Mouse (Mus musculus) stomach, postnatal 0 days (tissue): ENCODE results near the gene Mrln. TPM values are rescaled to one million over a fixed set of nuclear protein-coding genes. Genes with fewer than 3 reads are reported as not detected.

Experiments
- ATAC-seq: fragments of 200-750 bp; cut with Nextera tagmentation; 2 replicates; pipeline ENCODE4 v1.8.0; 2017; ENCODE audit not compliant: low FRiP score, low TSS enrichment
- DNase-seq: peaks from one replicate; pipeline ENCODE4 v3.0.0-alpha.2; 2016; ENCODE audit warnings: low spot score
- H3K27ac ChIP-seq: fragments of 300-500 bp; sonication (generic); replicated peaks from 2 replicates; pipeline ENCODE4 v1.5.1; 2014; ENCODE audit warnings: mild to moderate bottlenecking, control low read depth
- H3K27me3 ChIP-seq: fragments of 300-500 bp; sonication (generic); 2 replicates; pipeline ENCODE4 v1.6.1; 2014; ENCODE audit warnings: low read length; ENCODE audit not compliant: control insufficient read depth, insufficient read depth
- H3K36me3 ChIP-seq: fragments of 300-500 bp; sonication (generic); 2 replicates; pipeline ENCODE4 v1.6.1; 2014; ENCODE audit warnings: low read length, mixed read lengths; ENCODE audit not compliant: control insufficient read depth, insufficient read depth
- H3K4me1 ChIP-seq: fragments of 300-500 bp; sonication (generic); replicated peaks from 2 replicates; pipeline ENCODE4 v1.6.1; 2014; ENCODE audit warnings: antibody characterized with exemption; ENCODE audit not compliant: control insufficient read depth, insufficient read depth
- H3K4me2 ChIP-seq: fragments of 300-500 bp; sonication (generic); replicated peaks from 2 replicates; pipeline ENCODE4 v1.6.1; 2014; ENCODE audit warnings: low read depth, mild to moderate bottlenecking, control low read depth, moderate library complexity
- H3K4me3 ChIP-seq: fragments of 300-500 bp; sonication (generic); 2 replicates; pipeline ENCODE4 v1.5.1; 2014; ENCODE audit warnings: low read depth, low read length, control low read depth
- H3K9ac ChIP-seq: fragments of 300-500 bp; sonication (generic); 2 replicates; pipeline ENCODE4 v1.6.1; 2014; ENCODE audit warnings: mild to moderate bottlenecking, low read length, control low read depth, mixed read lengths
- H3K9me3 ChIP-seq: fragments of 300-500 bp; sonication (generic); 2 replicates; pipeline ENCODE4 v1.6.1; 2016; ENCODE audit warnings: low read length; ENCODE audit not compliant: control insufficient read depth
- CTCF ChIP-seq: IDR thresholded peaks from 2 replicates; pipeline ENCODE4 v1.5.1; 2016; ENCODE audit warnings: antibody characterized with exemption, low read depth, mild to moderate bottlenecking, moderate library complexity
- EP300 ChIP-seq: optimal IDR thresholded peaks from 2 replicates; pipeline ENCODE3; 2016; ENCODE audit warnings: antibody characterized with exemption
- WGBS: fragments of 180-500 bp; shearing (Covaris S2); extraction: QIAGEN DNeasy Blood & Tissue Kit; methylation state at CpG from one replicate; pipeline ENCODE4 v1.1.7; 2014; 5-methylcytosine and 5-hydroxymethylcytosine counted together
- polyA plus RNA-seq: library from polyadenylated mRNA; unstranded; fragments of >200 nt; fragmentation: Nextera tagmentation; extraction: Ambion mirVana; gene quantifications from 2 replicates; pipeline ENCODE4 v1.2.1, GENCODE M21; 2015

Gene Mrln
- polyA plus RNA-seq, 1 experiment from 2014 or later: 1.5 TPM

- Histone ChIP-seq H3K27me3 (no peaks in the 10 kb centered on the region), H3K9me3 (no peaks in the 10 kb centered on the region), H3K27ac (no peak overlapping the region), H3K36me3 (peaks cover 20% of the 10 kb centered on the region), H3K4me1 (no peaks in the 10 kb centered on the region; the same call in 1 of the 2 replicates), H3K4me2 (no peak overlapping the region), H3K9ac (no peak overlapping the region), H3K4me3 (no peak overlapping the region)
- DNase-seq: no peak
- peak; percentile 45 for ATAC-seq
- TF ChIP-seq CTCF (peak; percentile 78), EP300 (no peak)
- 67% methylated on average over 9 of the region's 9 CpGs for WGBS
Observed at GRCm38 (mm10) chr10:70186136-70186535, 18.3 kb upstream of the Mrln start.

- no peaks in the 10 kb centered on the region; the same call in 1 of the 2 replicates for H3K4me1 ChIP-seq
- no peak overlapping the region for H3K27ac ChIP-seq
- no peak overlapping the region for H3K9ac ChIP-seq
- H3K4me2 ChIP-seq: no peak overlapping the region
- no peak for TF ChIP-seq CTCF
- TF ChIP-seq EP300: no peak
- no peaks in the 10 kb centered on the region for H3K9me3 ChIP-seq
- H3K27me3 ChIP-seq: no peaks in the 10 kb centered on the region
- H3K4me3 ChIP-seq: no peak overlapping the region
- H3K36me3 ChIP-seq: peaks cover 22% of the 10 kb centered on the region
- DNase-seq: no peak
- WGBS: 93% methylated on average over 7 of the region's 7 CpGs
- ATAC-seq: no peak
Observed at GRCm38 (mm10) chr10:70186586-70186985, 17.9 kb upstream of the Mrln start.

- DNase-seq: no peak
- Histone ChIP-seq H3K4me2 (no peak overlapping the region), H3K27ac (no peak overlapping the region), H3K4me1 (no peaks in the 10 kb centered on the region), H3K4me3 (no peak overlapping the region), H3K27me3 (no peaks in the 10 kb centered on the region), H3K36me3 (peaks cover 25% of the 10 kb centered on the region), H3K9me3 (no peaks in the 10 kb centered on the region), H3K9ac (no peak overlapping the region)
- no peak for ATAC-seq
- WGBS: 82% methylated on average over 13 of the region's 13 CpGs
- TF ChIP-seq EP300 (no peak), CTCF (peak; percentile 46)
Observed at GRCm38 (mm10) chr10:70189864-70190263, 14.6 kb upstream of the Mrln start.

- H3K4me3 ChIP-seq: no peak overlapping the region
- no peaks in the 10 kb centered on the region for H3K9me3 ChIP-seq
- 62% methylated on average over 9 of the region's 9 CpGs for WGBS
- H3K27me3 ChIP-seq: no peaks in the 10 kb centered on the region
- H3K9ac ChIP-seq: no peak overlapping the region
- H3K27ac ChIP-seq: no peak overlapping the region
- H3K4me2 ChIP-seq: no peak overlapping the region
- peaks cover 11% of the 10 kb centered on the region for H3K36me3 ChIP-seq
- H3K4me1 ChIP-seq: no peaks in the 10 kb centered on the region
- TF ChIP-seq CTCF: no peak
- TF ChIP-seq EP300: no peak
- DNase-seq: no peak
- no peak for ATAC-seq
Observed at GRCm38 (mm10) chr10:70194283-70194682, 10.2 kb upstream of the Mrln start.

GRCm38 (mm10) chr10:70195279-70195678 lies 9.2 kb upstream of the Mrln start:
- Histone ChIP-seq H3K4me3 (no peak overlapping the region), H3K27me3 (no peaks in the 10 kb centered on the region), H3K9ac (no peak overlapping the region), H3K4me2 (no peak overlapping the region), H3K27ac (peak overlapping the region; percentile 65), H3K4me1 (no peaks in the 10 kb centered on the region), H3K9me3 (no peaks in the 10 kb centered on the region), H3K36me3 (0 out of 2 replicates have a peak, but pooled peaks cover 4% of the 10 kb centered on the region)
- ATAC-seq (peak; percentile 73), DNase-seq (peak; percentile 33)
- WGBS: 71% methylated on average over 7 of the region's 7 CpGs
- TF ChIP-seq EP300 (no peak), CTCF (no peak)

GRCm38 (mm10) chr10:70195786-70196185 lies 8.7 kb upstream of the Mrln start:
- Histone ChIP-seq H3K9ac (no peak overlapping the region), H3K9me3 (no peaks in the 10 kb centered on the region), H3K36me3 (0 out of 2 replicates have a peak, but pooled peaks cover 4% of the 10 kb centered on the region), H3K4me3 (no peak overlapping the region), H3K27ac (peak overlapping the region; percentile 65), H3K4me2 (no peak overlapping the region), H3K4me1 (no peaks in the 10 kb centered on the region), H3K27me3 (no peaks in the 10 kb centered on the region)
- TF ChIP-seq CTCF (peak; percentile 78), EP300 (no peak)
- ATAC-seq (peak; percentile 83), DNase-seq (peak; percentile 67)
- WGBS: 46% methylated on average over 7 of the region's 7 CpGs
